Mouse (Mus musculus) myocyte (in vitro differentiated cells): ENCODE measurements around the gene Adcy2.

ENCODE experiments used
- CEBPB ChIP-seq: IDR thresholded peaks from 2 replicates; pipeline ENCODE4 v1.6.1; 2011; ENCODE audit warnings: mild to moderate bottlenecking, moderate library complexity; ENCODE audit not compliant: poor library complexity, insufficient read depth, severe bottlenecking
- MAX ChIP-seq: IDR thresholded peaks from one replicate; pipeline ENCODE4 v1.6.1; 2011; ENCODE audit warnings: low read depth, mild to moderate bottlenecking, control low read depth
- MYOD1 ChIP-seq, 3 experiments: IDR thresholded peaks; one replicate each; pipeline ENCODE4 v1.6.1; 2011; ENCODE audit warnings: control low read depth in 2 of 3, low read depth in 2 of 3, mild to moderate bottlenecking in 2 of 3, moderate library complexity in 1 of 3; ENCODE audit not compliant: insufficient read length in 2 of 3, control insufficient read depth in 1 of 3
- MYOG ChIP-seq, 3 experiments: IDR thresholded peaks; one replicate each; pipeline ENCODE4 v1.6.1; 2011; ENCODE audit warnings: control low read depth in 2 of 3, low read depth in 2 of 3, mild to moderate bottlenecking in 2 of 3; ENCODE audit not compliant: insufficient read length in 2 of 3, control insufficient read depth in 1 of 3, insufficient read depth in 1 of 3
- POLR2A ChIP-seq: IDR thresholded peaks from one replicate; pipeline ENCODE4 v1.6.1; 2011; ENCODE audit warnings: low read depth, mild to moderate bottlenecking, control low read depth, moderate library complexity; ENCODE audit not compliant: insufficient read length
- POLR2AphosphoS2 ChIP-seq: IDR thresholded peaks from one replicate; pipeline ENCODE4 v1.6.1; 2011; ENCODE audit warnings: low read depth, control low read depth; ENCODE audit not compliant: insufficient read length
- REST ChIP-seq: IDR thresholded peaks from one replicate; pipeline ENCODE4 v1.6.1; 2011; ENCODE audit warnings: mild to moderate bottlenecking, control low read depth, moderate library complexity; ENCODE audit not compliant: insufficient read depth, insufficient read length
- USF1 ChIP-seq: IDR thresholded peaks from one replicate; pipeline ENCODE4 v1.6.1; 2011; ENCODE audit warnings: low read depth, mild to moderate bottlenecking, control low read depth, moderate library complexity

- TF ChIP-seq POLR2A = no peak
- no peak for TF ChIP-seq CEBPB
- no peak for TF ChIP-seq MAX
- TF ChIP-seq POLR2AphosphoS2 = no peak
- no peak for TF ChIP-seq USF1
- TF ChIP-seq MYOD1 (IDR thresholded peaks at IDR 0.05; ENCODE audit: control insufficient read depth in 1 of 3, insufficient read length in 2 of 3, low read depth in 2 of 3) = no peak
- no peak for TF ChIP-seq REST
- TF ChIP-seq MYOG (IDR thresholded peaks at IDR 0.05; ENCODE audit: control insufficient read depth in 1 of 3, insufficient read depth in 1 of 3, insufficient read length in 2 of 3, low read depth in 2 of 3) = no peak
Measured at GRCm38 (mm10) chr13:68913666-68914288, 85.6 kb downstream of the Adcy2 start.
